Mouse (Mus musculus): ENCODE measurements around the gene Il33.

- no peak for TF ChIP-seq CTCF (IDR thresholded peaks at IDR 0.05; ENCODE audit: low read depth)
- no peak for TF ChIP-seq EP300 (IDR thresholded peaks at IDR 0.05; ENCODE audit: low read depth)
Observed at GRCm38 (mm10) chr19:29945557-29946422, 20.9 kb downstream of the Il33 start.
